Mouse (Mus musculus) erythroid progenitor cell, adult 5-6 weeks (primary cell): ENCODE results near the gene Rab37. TPM values are rescaled to one million over a fixed set of nuclear protein-coding genes. Genes with fewer than 3 reads are reported as not detected.
A peak's percentile ranks its signal among the peaks of the same experiment; 100 is the strongest.

ENCODE experiments used
- ATAC-seq: replicated peaks from 2 replicates; pipeline ENCODE4 v1.8.0; 2016; ENCODE audit warnings: moderate number of reproducible peaks, mild to moderate bottlenecking, moderate TSS enrichment, inconsistent platforms; ENCODE audit not compliant: poor library complexity, low FRiP score, severe bottlenecking
- total RNA-seq, 2 experiments: library from RNA; stranded (forward) in 1 of 2; stranded (reverse) in 1 of 2; fragments of 150-400 nt in 1 of 2; fragments of 186-747, 209-891 nt in 1 of 2; gene quantifications; 2 replicates each; pipeline versions ENCODE4 v1.2.3 to v1.2.4; 2015 to 2017; ENCODE audit warnings: low replicate concordance in 2 of 2

Gene Rab37
- total RNA-seq, 2 experiments from 2014 or later, result 5.8 to 10.5 TPM

- peak; percentile 59; the same call in 1 of the 2 replicates for ATAC-seq
Observed at GRCm38 (mm10) chr11:115083376-115084139, 7.7 kb upstream of the Rab37 start.

DNA sequence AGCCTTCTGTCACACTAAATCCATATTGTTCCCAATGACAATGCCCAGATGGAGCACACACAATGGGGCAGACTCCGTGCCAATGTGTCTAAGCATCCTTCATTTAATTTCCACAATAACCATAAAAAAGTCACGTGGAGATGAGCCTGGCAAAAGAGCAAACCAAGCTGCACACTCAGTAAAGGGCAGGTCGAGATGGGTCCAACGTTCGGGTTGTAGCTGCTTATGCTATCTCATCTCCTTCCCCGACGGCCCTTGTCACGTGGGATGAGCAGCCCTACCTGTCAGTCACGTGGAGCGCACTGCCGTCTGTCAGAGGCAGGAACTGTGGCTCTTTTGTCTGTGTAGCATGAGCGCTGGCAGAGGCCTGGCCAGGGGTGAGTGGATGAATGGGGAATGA is 6.6 kb upstream of the Rab37 start:
- no peak for ATAC-seq

DNA sequence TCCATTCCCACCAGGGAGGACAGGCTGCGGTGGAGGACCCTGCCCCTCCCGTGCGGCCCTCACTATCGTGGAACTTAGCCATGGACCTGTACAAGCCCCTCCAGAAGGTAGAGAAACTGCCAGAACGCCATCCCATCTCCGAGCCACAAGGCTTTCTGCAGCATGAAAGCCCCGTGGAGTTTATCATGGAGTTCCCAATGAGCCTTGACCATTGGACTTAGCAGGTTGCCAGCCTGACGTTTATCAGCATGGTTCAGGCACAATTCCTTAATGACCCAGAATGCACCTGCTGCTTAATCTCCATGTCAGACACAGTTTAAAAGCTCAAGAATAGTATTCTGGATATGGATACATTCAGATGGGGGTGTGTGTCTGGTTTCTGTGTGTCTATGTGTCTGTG is 6.2 kb upstream of the Rab37 start:
- no peak for ATAC-seq

- no peak for ATAC-seq
Observed at GRCm38 (mm10) chr11:115086213-115086612, 5.0 kb upstream of the Rab37 start.

DNA sequence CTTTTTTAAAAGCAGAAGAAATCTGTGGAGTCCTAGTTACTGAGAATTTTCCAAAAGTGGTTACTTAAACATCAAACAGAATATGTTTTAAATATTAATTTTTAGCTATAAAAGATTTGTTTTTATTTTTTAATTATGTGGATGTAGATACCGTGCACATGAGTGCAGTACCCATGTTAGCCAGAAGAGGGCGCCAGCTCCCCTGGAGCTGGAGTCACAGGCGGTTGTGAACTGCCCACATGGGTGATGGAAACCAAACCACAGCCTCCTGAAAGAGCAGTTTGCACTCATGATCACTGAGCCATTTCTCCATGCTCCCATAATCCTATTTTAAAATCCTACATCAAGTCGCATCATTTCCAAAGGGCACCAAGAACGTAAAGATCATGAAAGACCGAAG is 1.4 kb upstream of the Rab37 start:
- no peak for ATAC-seq

DNA sequence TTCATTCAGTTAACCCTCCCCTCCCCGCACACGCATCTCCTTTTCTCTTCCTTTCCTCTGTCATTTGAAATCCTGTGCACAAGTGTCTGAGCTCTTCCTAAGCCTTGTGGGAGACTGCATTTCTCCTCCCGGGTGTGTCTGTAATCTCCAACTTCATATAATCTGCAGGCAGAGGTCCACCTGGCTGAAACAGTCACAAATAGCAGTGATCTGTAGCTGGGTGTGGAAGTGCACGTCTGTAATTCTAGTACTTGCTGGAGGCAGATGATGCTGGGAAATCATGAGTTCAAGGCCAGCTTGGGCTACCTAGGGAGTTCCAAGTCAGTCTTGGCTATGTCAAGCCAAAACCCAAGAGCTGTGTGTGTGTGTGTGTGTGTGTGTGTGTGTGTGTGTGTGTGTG is 909 bp downstream of the Rab37 start:
- no peak for ATAC-seq

DNA sequence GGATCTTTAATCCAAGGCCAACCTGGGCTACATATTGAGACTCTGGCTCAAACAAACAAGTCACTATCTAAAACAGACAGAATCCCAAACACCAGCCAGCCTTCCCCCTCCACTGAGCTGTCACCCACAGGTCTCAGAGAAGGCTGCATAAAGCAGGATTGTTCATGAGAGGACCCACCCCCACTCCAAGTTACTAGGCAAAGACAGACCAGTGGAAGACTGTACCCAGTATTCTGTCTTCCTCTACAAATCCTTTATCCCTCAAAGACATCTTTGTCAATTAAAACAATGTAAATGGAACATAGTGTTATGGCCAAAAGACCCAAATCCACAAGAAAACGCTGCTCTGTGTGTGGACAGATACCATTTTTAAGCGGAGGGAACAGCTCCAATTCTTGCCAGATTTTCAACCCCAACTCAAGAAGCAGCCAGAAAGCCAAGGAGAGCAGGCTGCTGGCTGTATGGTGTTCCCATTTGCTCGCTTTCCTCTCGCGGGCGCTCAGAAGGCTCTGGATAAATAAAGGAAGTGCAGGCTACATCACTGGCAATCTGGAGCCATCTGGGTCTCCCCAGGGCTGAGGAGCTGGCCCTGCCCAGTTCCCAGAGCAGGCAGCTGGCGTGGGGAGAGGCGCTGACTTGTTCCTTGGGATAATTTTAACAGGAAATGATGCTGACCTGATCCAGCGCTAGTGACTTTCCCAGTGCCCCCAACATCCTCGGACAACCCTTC is 7.1 kb downstream of the Rab37 start:
- no peak for ATAC-seq

DNA sequence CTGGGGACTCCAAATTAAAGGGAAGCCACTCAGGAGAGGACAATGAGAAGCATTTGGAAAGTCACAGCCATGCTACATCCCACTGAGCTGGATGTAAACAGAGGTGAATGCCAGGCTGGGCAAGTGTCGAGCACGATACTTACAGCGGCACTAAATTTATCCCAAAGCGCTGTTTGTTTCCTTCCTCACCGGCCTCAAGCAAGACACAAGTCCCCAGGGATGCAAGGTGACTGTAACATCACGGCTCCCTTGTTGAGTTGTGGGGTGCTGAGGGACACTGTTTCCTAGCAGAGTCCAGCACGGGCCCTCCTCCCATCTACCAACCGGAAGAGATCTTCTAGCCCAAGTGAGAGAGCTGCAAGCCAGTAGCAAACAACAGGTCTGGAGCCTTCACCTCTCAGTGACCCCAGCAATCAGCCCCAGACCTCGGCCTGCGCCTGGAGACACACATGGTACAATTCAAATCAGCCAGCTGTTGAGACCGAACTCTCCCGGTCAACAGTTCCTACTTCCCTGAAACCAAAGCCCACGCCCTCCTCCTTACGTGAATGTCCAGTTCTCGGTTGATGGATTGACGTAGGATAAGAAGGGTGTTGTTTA is 8.1 kb downstream of the Rab37 start:
- ATAC-seq, result no peak

- no peak for ATAC-seq
Observed at GRCm38 (mm10) chr11:115100032-115100621, 8.9 kb downstream of the Rab37 start.

GRCm38 (mm10) chr11:115100741-115101140 is 9.5 kb downstream of the Rab37 start:
- no peak for ATAC-seq

DNA sequence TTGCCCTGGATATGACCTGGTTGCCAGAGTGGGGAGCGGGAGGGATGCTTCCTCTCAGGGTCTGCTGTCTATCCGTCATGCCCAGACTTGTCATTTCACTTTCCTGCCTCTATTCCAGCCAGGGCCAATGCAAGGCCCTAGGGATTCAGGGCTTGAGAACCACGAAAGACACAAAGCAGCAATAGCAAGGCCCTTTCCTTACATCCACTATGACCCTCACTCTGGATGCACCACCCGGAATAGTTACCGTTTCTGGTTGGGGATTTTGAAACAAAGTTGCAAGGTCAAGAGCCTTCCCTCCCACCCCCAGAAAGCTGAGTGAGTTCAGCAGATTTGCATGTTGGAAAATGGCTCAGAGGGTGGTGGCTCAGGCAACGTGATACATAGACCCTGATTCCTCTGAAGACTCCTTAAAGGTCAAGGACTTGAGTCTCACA is 10.4 kb downstream of the Rab37 start:
- ATAC-seq, result no peak

DNA sequence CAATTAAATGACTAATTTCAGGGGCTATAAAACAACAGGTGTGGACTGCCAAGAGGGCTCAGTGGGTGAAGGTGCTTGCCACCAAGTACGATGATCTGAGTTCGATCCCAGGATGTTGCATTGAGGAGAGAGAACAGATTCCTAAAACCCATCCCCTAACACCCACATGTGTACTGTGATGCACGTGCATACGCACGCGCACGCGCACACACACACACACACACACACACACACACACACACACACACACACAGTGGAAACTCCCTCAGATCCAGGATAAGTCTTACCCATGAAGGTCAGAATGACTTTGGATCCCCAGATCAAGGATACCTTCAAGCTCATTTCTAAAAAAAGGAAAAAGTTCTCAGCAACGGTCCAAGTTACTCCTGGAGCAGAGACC is 10.9 kb downstream of the Rab37 start:
- no peak for ATAC-seq

DNA sequence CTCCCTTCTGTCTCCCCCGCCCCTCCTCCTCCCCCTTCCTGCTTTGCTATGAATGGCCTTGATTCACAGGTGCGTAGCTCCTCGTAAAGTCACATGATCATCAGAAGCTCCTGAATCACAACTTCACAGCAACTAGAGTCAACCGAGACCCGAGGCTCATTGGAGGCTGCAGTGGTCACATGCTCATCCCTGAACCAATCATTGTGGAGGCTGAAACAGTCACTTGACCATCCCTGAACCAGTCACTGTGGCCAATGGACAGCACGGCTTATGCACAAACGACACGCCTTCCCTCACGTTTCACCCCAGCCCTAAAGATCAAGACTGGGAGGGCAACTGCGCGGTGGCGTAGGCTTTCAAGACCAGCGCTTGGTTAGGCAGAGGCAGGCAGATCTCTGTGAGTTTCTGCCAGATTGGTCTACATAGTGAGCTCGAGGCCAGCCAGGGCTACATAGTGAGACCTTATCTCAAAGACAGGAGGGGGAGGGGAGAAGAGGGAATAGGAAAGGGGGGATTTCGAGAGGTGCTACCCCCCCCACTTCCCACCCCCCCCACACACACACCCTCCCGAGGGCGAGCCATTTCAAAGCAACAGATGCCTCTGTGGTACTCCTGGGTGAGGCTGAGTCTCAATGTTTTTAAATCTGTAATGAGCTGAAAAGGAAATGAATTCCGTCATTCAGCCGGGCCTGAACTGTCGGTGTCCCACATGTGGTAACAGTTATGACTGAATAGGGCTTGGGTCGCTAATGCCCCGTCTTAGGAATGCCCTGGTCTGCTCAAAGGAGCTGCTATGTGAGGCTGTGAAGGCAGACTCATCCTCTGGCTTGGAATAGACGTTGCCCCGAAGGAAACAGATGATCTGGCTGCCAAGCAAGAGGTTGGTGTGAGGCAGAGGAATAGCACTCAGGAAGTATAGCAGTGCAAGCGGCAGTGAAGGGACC is 12.5 kb downstream of the Rab37 start:
- ATAC-seq, result no peak

GRCm38 (mm10) chr11:115104769-115105563 is 13.7 kb downstream of the Rab37 start:
- no peak for ATAC-seq

DNA sequence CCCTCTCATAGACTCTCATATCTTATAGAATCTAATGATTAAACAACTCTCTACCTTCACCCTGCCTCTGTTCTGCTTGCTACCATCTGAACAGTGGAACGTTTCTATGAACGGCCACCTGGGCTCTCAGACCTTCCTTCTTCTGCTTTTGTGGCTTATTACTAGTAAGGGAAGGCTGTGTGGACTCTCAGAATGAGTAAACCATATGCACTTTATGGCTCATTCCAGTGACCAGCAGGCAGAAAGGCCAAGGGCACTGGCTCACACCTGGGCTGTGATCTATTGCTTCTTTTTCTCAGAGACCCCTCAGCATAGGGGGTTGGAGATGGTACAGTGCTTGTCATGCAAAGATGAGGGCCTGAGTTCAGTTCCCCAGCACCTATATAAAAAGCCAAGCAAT is 15.4 kb downstream of the Rab37 start:
- ATAC-seq, result no peak

- no peak for ATAC-seq
Observed at GRCm38 (mm10) chr11:115107403-115107916, 16.2 kb downstream of the Rab37 start.

DNA sequence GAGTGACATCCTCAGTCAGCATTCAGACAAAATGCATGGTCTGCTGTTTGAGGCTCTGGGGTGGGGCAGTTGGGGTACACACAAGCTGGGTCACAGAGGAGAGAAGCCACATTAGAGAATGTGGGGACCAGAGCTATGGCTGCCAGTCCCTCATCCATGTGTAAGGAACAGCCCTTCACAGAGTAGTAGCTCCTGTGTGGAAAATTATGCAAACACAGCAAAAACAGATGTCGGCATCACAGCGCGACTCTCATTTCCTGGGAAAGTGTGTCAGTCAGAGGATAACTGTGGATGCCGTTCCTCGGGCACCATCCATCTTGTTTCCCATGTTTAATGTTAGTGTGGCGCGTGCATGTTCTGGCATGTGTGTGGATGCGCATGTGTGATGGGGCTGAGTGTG is 16.9 kb downstream of the Rab37 start:
- no peak for ATAC-seq

DNA sequence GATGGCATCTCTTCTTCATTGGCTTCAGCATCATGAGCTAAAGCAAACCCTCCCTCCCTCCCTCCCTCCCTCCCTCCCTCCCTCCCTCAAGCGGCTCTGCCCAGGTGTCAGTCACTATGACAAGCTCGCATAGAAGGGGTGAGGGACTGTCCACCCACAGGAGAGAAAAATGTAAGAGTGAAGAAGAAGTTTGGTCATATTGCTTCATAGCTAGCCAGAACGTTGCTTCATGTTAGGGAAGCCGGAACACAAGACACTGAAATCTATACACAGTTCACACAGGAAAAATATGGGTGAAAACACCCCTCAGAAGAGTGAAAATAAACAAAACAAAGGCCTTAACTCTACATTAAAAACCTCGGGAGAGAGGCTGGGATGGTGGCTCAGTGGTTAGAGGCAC is 19.0 kb downstream of the Rab37 start:
- no peak for ATAC-seq

DNA sequence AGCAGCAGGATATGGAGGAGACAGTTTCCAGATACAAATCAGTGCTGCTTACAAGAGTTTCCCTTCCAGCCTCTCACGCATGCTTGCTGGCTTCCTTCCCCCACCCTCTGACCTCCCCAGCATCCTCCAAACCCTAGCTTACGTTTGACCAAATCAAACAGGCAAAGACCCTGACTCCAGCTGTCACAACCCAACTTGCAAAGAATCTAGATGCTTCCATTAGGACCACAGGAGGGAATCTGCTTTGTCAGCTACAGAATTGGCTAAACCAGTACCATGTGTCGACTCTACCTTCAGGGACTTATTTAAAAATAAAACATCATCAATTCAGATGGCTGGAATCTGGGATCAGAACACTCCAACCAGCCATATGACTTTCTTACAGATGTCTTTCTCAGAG is 21.0 kb downstream of the Rab37 start:
- no peak for ATAC-seq
